Mouse (Mus musculus) kidney, embryonic 14.5 days (tissue): ENCODE data around the gene Syt2. TPM values are rescaled to one million over a fixed set of nuclear protein-coding genes. Genes with fewer than 3 reads are reported as not detected.

Source experiments
- ATAC-seq: fragments of 200-750 bp; cut with Nextera tagmentation; 2 replicates; pipeline ENCODE4 v1.8.0; 2017; ENCODE audit warnings: moderate number of reproducible peaks, mild to moderate bottlenecking, moderate TSS enrichment, moderate library complexity; ENCODE audit not compliant: low FRiP score, low TSS enrichment
- H3K27ac ChIP-seq: fragments of 300-500 bp; sonication (generic); 2 replicates; pipeline ENCODE4 v1.5.1; 2014; ENCODE audit warnings: low read depth, mild to moderate bottlenecking, low read length, moderate library complexity, mixed read lengths
- H3K27me3 ChIP-seq: fragments of 300-500 bp; sonication (generic); 2 replicates; pipeline ENCODE4 v1.6.1; 2014; ENCODE audit warnings: mild to moderate bottlenecking, low read length; ENCODE audit not compliant: control insufficient read depth, insufficient read depth
- H3K36me3 ChIP-seq: fragments of 300-500 bp; sonication (generic); 2 replicates; pipeline ENCODE4 v1.6.1; 2014; ENCODE audit warnings: low read length, mixed read lengths; ENCODE audit not compliant: control insufficient read depth, insufficient read depth
- H3K4me1 ChIP-seq: fragments of 300-500 bp; sonication (generic); 2 replicates; pipeline ENCODE4 v1.6.1; 2014; ENCODE audit warnings: low read length, mixed read lengths; ENCODE audit not compliant: control insufficient read depth, insufficient read depth
- H3K4me2 ChIP-seq: fragments of 300-500 bp; sonication (generic); replicated peaks from 2 replicates; pipeline ENCODE4 v1.6.1; 2014; ENCODE audit warnings: low read depth, mild to moderate bottlenecking, low read length
- H3K4me3 ChIP-seq: fragments of 300-500 bp; sonication (generic); 2 replicates; pipeline ENCODE4 v1.5.1; 2014; ENCODE audit warnings: mild to moderate bottlenecking, low read length
- H3K9ac ChIP-seq: fragments of 300-500 bp; sonication (generic); 2 replicates; pipeline ENCODE4 v1.6.1; 2014; ENCODE audit warnings: low read depth, mild to moderate bottlenecking, low read length, moderate library complexity
- H3K9me3 ChIP-seq: fragments of 300-500 bp; sonication (generic); 2 replicates; pipeline ENCODE4 v1.6.1; 2016; ENCODE audit warnings: low read length; ENCODE audit not compliant: control insufficient read depth
- WGBS: fragments of 180-500 bp; shearing (Covaris S2); extraction: QIAGEN DNeasy Blood & Tissue Kit; methylation state at CpG from one replicate; pipeline ENCODE4 v1.1.7; 2014; 5-methylcytosine and 5-hydroxymethylcytosine counted together
- polyA plus RNA-seq: library from polyadenylated mRNA; unstranded; fragments of >200 nt; fragmentation: Nextera tagmentation; extraction: Ambion mirVana; gene quantifications from 2 replicates; pipeline ENCODE4 v1.2.1, GENCODE M21; 2014

Gene Syt2
- polyA plus RNA-seq, 1 experiment from 2014 or later: 1.2 TPM

DNA sequence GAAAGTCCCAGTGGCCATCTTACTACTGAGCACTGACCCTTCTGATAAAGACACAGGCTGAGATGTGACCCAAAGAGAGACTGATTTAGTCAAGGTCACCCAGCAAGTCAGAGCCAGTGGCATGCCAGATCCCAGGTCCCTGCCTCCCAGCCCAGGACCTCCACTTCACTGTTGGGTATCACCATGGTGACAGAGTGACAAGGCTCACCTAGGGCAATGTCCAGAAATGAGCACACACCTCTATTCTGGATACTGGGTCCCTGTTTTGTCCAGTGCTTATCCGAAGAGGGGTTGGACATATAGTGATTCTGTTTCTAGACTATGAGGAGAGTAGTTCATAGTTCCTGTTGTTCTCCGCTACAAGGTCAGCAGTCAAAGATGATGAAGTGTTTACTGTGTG lies 56.8 kb downstream of the Syt2 start:
- Histone ChIP-seq H3K9ac (no peak overlapping the region), H3K4me3 (no peak overlapping the region), H3K27ac (no peak overlapping the region), H3K36me3 (no peaks in the 10 kb centered on the region), H3K9me3 (no peaks in the 10 kb centered on the region), H3K27me3 (0 out of 2 replicates have a peak, but pooled peaks cover 4% of the 10 kb centered on the region), H3K4me1 (no peaks in the 10 kb centered on the region), H3K4me2 (no peak overlapping the region)
- 82% methylated on average over 2 of the region's 2 CpGs for WGBS
- no peak for ATAC-seq

GRCm38 (mm10) chr1:134704396-134705306 lies 58.2 kb downstream of the Syt2 start:
- whole genome bisulfite sequencing: 36% methylated on average over 22 of the region's 22 CpGs
- Histone ChIP-seq H3K9me3 (no peaks in the 10 kb centered on the region), H3K9ac (no peak overlapping the region), H3K4me3 (no peak overlapping the region), H3K4me2 (no peak overlapping the region), H3K4me1 (peaks cover 6% of the 10 kb centered on the region; the same call in 1 of the 2 replicates), H3K27ac (no peak overlapping the region), H3K36me3 (no peaks in the 10 kb centered on the region), H3K27me3 (peaks cover 9% of the 10 kb centered on the region; the same call in 1 of the 2 replicates)
- ATAC-seq: no peak

DNA sequence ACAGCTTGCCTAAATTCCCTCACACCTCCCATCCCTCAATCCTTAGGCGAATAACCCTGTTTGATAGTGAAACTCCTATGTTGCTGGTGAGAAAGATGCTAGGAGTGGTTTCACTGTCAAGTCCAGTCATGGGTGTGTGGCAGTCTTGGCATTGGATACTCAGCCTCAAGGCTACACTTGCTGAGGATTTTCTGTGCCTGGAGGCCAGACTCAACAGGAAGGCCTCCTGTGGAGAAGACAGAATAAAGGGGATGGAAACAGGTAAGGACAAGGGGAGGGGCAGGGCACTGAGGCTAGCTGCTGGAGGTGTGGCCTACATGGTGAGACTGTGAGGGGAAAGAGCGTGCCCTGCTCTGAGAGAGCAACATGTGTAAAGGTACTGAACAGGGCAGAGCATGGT lies 60.1 kb downstream of the Syt2 start:
- no peak overlapping the region for H3K4me3 ChIP-seq
- no peak overlapping the region for H3K9ac ChIP-seq
- no peaks in the 10 kb centered on the region for H3K36me3 ChIP-seq
- H3K27me3 ChIP-seq: peaks cover 9% of the 10 kb centered on the region; the same call in 1 of the 2 replicates
- H3K4me1 ChIP-seq: peaks cover 10% of the 10 kb centered on the region; the same call in 1 of the 2 replicates
- no peak overlapping the region for H3K27ac ChIP-seq
- no peak for ATAC-seq
- H3K4me2 ChIP-seq: no peak overlapping the region
- 88% methylated on average over 2 of the region's 2 CpGs for WGBS
- H3K9me3 ChIP-seq: no peaks in the 10 kb centered on the region

DNA sequence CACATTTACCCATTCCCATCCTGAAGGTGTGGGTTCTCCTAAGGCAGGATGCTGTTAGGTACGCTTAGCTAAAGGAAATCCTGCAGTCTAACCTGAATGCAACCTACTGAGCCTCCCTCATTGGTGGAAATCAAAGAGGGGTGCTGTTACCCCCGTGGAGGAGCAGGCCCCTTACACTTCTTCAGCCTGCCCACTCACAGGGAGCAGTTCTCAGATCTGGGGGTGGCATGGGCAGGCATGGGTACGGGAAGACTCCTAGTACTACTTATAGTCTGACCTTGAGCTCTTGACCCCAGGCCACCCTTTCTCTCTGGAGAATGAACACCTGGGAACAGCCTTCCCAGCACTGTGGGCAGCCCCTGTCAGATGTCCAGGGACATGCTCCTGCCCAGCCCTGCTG lies 61.0 kb downstream of the Syt2 start:
- H3K27me3 ChIP-seq: peaks cover 9% of the 10 kb centered on the region; the same call in 1 of the 2 replicates
- peaks cover 10% of the 10 kb centered on the region; the same call in 1 of the 2 replicates for H3K4me1 ChIP-seq
- no peaks in the 10 kb centered on the region for H3K9me3 ChIP-seq
- no peak for ATAC-seq
- no peak overlapping the region for H3K4me3 ChIP-seq
- H3K36me3 ChIP-seq: no peaks in the 10 kb centered on the region
- no peak overlapping the region for H3K4me2 ChIP-seq
- no peak overlapping the region for H3K9ac ChIP-seq
- WGBS: 65% methylated on average over 3 of the region's 3 CpGs
- H3K27ac ChIP-seq: no peak overlapping the region

DNA sequence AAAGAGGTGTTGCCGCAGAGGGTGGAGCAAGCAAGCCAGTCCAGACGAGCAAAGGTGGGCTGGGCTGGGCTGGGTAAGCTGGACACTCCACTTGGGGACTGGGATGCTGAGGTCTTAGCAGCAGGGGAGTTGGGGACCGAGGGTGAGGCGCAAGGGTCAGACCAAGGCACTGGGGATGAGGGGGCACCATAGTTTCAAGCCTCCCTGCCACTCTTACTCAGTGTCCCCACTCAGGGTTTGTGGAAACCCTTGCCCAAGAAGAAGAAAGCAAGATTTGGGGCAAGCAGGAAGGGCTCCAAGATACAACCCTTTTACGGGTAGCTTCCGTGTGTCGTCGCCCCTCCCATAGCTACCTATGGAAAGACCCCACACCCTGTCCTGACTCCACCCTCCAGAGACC lies 61.8 kb downstream of the Syt2 start:
- whole genome bisulfite sequencing: 18% methylated on average over 8 of the region's 8 CpGs
- ATAC-seq: no peak
- peak overlapping the region; percentile 53 for H3K4me3 ChIP-seq
- H3K4me1 ChIP-seq: peaks cover 10% of the 10 kb centered on the region; the same call in 1 of the 2 replicates
- H3K27me3 ChIP-seq: peaks cover 9% of the 10 kb centered on the region; the same call in 1 of the 2 replicates
- H3K9ac ChIP-seq: peak overlapping the region; percentile 74
- H3K9me3 ChIP-seq: no peaks in the 10 kb centered on the region
- no peaks in the 10 kb centered on the region for H3K36me3 ChIP-seq
- H3K27ac ChIP-seq: no peak overlapping the region; the same call in 1 of the 2 replicates
- peak overlapping the region; percentile 87 for H3K4me2 ChIP-seq

GRCm38 (mm10) chr1:134708801-134709385 lies 62.4 kb downstream of the Syt2 start:
- H3K27ac ChIP-seq: peak overlapping the region; percentile 73
- WGBS: under 1% methylated on average over 46 of the region's 46 CpGs

GRCm38 (mm10) chr1:134709411-134710306 lies 63.2 kb downstream of the Syt2 start:
- H3K27me3 ChIP-seq: peaks cover 9% of the 10 kb centered on the region; the same call in 1 of the 2 replicates
- H3K36me3 ChIP-seq: no peaks in the 10 kb centered on the region
- peak overlapping the region; percentile 53 for H3K4me3 ChIP-seq
- peaks cover 13% of the 10 kb centered on the region; the same call in 1 of the 2 replicates for H3K4me1 ChIP-seq
- ATAC-seq: peak; percentile 36
- 9% methylated on average over 26 of the region's 26 CpGs for WGBS
- H3K9me3 ChIP-seq: no peaks in the 10 kb centered on the region
- peak overlapping the region; percentile 73 for H3K27ac ChIP-seq
- H3K9ac ChIP-seq: peak overlapping the region; percentile 74
- H3K4me2 ChIP-seq: peak overlapping the region; percentile 87

More at GRCm38 (mm10) chr1:134708801-134709385, 62.4 kb downstream of the Syt2 start:
- Histone ChIP-seq H3K4me3 (peak overlapping the region; percentile 53), H3K4me2 (peak overlapping the region; percentile 87), H3K9me3 (no peaks in the 10 kb centered on the region), H3K4me1 (peaks cover 10% of the 10 kb centered on the region; the same call in 1 of the 2 replicates), H3K27me3 (peaks cover 9% of the 10 kb centered on the region; the same call in 1 of the 2 replicates), H3K9ac (peak overlapping the region; percentile 74), H3K36me3 (no peaks in the 10 kb centered on the region)
- ATAC-seq: peak; percentile 41

- Histone ChIP-seq H3K4me3 (no peak overlapping the region), H3K9me3 (no peaks in the 10 kb centered on the region), H3K36me3 (no peaks in the 10 kb centered on the region), H3K27ac (peak overlapping the region; percentile 20; the same call in 1 of the 2 replicates), H3K27me3 (peaks cover 9% of the 10 kb centered on the region; the same call in 1 of the 2 replicates), H3K9ac (no peak overlapping the region), H3K4me2 (peak overlapping the region; percentile 12; the same call in 1 of the 2 replicates), H3K4me1 (peaks cover 13% of the 10 kb centered on the region; the same call in 1 of the 2 replicates)
- 59% methylated on average over 7 of the region's 7 CpGs for WGBS
- ATAC-seq: no peak
These were observed 64.6 kb downstream of the Syt2 start for GRCm38 (mm10) chr1:134711061-134711460.
